Mouse (Mus musculus): ENCODE data around the gene Rpl36. TPM values are rescaled to one million over a fixed set of nuclear protein-coding genes. Genes with fewer than 3 reads are reported as not detected.

The Rpl36 gene
- polyA plus RNA-seq, 1 experiment from 2014 or later: 1,404 TPM

DNA sequence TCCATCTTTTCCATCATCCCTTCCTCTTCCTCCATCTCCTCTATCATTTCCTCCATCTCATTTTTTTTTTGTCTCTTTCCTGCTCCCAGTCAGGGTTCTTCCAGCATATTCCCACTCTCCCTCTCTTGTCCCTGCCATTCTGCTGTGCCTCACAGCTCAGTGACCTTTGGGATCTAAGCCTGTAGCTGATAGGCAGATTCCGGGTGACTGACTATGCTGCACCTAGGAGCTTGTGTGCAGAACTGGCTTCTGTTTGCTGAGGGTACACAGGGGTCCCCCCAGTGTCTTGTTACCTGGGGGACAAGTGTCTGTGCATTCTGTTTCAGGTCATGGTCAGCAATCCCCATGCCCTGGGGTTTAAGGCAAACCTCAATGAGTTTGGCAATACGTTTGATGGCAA is 41.6 kb downstream of the Rpl36 start:
- Histone ChIP-seq H3K4me3 (replicated peaks) (no peak overlapping the region), H3K36me3 (no peaks in the 10 kb centered on the region), H3K9me3 (replicated peaks) (no peaks in the 10 kb centered on the region), H3K9ac (no peak overlapping the region), H3K4me2 (no peak overlapping the region), H3K27ac (no peak overlapping the region), H3K4me1 (replicated peaks) (peaks cover 11% of the 10 kb centered on the region), H3K27me3 (0 out of 2 replicates have a peak, but pooled peaks cover 7% of the 10 kb centered on the region)
- ATAC-seq (ENCODE audit: low read depth) (no peak), DNase-seq (no peak)
- WGBS (ENCODE audit: insufficient replicate concordance): 49% methylated on average over 2 of the region's 2 CpGs

DNA sequence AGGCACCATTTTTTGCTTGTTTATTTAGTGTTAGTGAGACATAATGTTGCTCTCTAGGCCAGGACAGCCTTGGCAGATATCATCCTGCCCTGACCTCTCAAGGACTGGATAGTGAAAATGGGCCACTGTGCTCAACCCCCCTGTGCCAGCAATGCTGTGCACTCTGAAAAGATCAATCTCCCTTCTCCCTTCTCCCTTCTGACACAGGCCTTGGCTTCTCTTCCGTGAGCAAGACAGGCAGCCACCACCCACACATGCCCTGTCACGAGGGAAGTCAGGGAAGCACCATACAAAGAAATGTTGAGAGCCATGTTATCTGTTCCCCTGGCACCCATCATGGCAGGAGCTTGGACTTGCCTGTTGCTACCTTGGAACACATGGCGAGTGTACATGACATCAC is 42.1 kb downstream of the Rpl36 start:
- no peak overlapping the region for H3K9ac ChIP-seq
- peaks cover 11% of the 10 kb centered on the region for H3K4me1 ChIP-seq (replicated peaks)
- H3K27me3 ChIP-seq: 0 out of 2 replicates have a peak, but pooled peaks cover 7% of the 10 kb centered on the region
- no peak overlapping the region for H3K4me2 ChIP-seq
- no peak overlapping the region for H3K27ac ChIP-seq
- ATAC-seq (ENCODE audit: low read depth) (no peak), DNase-seq (no peak)
- H3K9me3 ChIP-seq (replicated peaks): no peaks in the 10 kb centered on the region
- 73% methylated on average over 3 of the region's 3 CpGs for WGBS (ENCODE audit: insufficient replicate concordance)
- H3K36me3 ChIP-seq: no peaks in the 10 kb centered on the region
- H3K4me3 ChIP-seq (replicated peaks): no peak overlapping the region

DNA sequence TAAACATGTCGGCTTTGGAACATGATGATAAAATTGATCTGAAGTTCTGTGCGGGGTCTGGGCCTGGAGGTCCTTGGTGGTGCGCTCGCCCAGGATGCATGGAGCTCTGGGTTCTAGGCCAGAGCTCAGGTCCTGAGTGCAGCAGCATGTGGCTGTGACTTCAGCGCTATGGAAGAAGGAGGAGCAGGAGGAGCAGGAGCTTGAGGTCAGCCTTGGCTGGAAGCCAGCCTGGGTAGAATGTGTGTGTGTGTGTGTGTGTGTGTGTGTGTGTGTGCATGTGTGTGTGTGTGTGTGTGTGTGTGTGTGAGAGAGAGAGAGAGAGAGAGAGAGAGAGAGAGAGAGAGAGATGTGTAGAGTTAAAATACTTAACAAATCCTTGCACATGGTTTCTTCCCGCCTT is 43.0 kb downstream of the Rpl36 start:
- Histone ChIP-seq H3K4me2 (no peak overlapping the region), H3K27ac (no peak overlapping the region), H3K4me3 (replicated peaks) (no peak overlapping the region), H3K36me3 (no peaks in the 10 kb centered on the region), H3K9me3 (replicated peaks) (no peaks in the 10 kb centered on the region), H3K4me1 (replicated peaks) (peaks cover 11% of the 10 kb centered on the region), H3K9ac (no peak overlapping the region), H3K27me3 (peaks cover 8% of the 10 kb centered on the region)
- WGBS (ENCODE audit: insufficient replicate concordance): 57% methylated on average over 6 of the region's 6 CpGs
- DNase-seq: no peak
- no peak for ATAC-seq (ENCODE audit: low read depth)

DNA sequence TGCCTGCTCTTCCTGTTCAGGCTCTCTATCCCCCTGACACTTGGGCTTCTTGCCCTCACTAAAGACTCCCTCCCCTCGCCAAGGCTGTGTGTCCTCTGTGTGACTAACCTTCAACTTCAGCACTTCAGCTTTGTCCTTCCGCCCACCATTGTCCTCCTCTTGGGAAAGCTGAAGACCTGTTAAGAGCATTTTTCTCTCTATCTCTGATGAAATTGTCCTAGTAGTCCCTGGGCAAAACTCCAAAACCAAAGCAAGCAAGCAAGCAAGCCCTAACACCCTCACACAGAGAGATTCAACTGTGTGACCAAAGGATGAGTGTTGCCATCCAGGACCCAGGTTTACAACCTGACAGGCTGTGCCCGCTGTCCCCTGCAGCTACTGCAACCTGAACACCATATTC is 50.4 kb downstream of the Rpl36 start:
- Histone ChIP-seq H3K27ac (no peak overlapping the region), H3K36me3 (no peaks in the 10 kb centered on the region), H3K9me3 (replicated peaks) (no peaks in the 10 kb centered on the region), H3K4me3 (replicated peaks) (no peak overlapping the region), H3K4me1 (replicated peaks) (peaks cover 11% of the 10 kb centered on the region), H3K9ac (no peak overlapping the region), H3K27me3 (peaks cover 55% of the 10 kb centered on the region), H3K4me2 (no peak overlapping the region)
- WGBS (ENCODE audit: insufficient replicate concordance): 49% methylated on average over 3 of the region's 3 CpGs
- DNase-seq: no peak
- no peak for ATAC-seq (ENCODE audit: low read depth)

Other genes starting within 250 kb of the Rpl36 start
- gene Ptprs, start 136.9 kb upstream of the Rpl36 start, polyA plus RNA-seq (2015; fragmentation: Nextera tagmentation; extraction: Ambion mirVana): 6.2 and 7.6 TPM in 2 replicates
- not detected in 2 replicates for gene Znrf4, start 101.0 kb upstream of the Rpl36 start, polyA plus RNA-seq (2015; fragmentation: Nextera tagmentation; extraction: Ambion mirVana)
- gene Gm20219, start 59.0 kb upstream of the Rpl36 start, polyA plus RNA-seq (2015; fragmentation: Nextera tagmentation; extraction: Ambion mirVana): 0.08 and 0.14 TPM in 2 replicates
- gene Safb2, start 28.8 kb upstream of the Rpl36 start, polyA plus RNA-seq (2015; fragmentation: Nextera tagmentation; extraction: Ambion mirVana): 37.5 and 40.7 TPM in 2 replicates
- gene Safb, start 28.6 kb upstream of the Rpl36 start, polyA plus RNA-seq (2015; fragmentation: Nextera tagmentation; extraction: Ambion mirVana): 44.4 and 59.7 TPM in 2 replicates
- 157 and 167 TPM in 2 replicates for gene 2410015M20Rik, start 3.6 kb upstream of the Rpl36 start, polyA plus RNA-seq (2015; fragmentation: Nextera tagmentation; extraction: Ambion mirVana)
- gene Lonp1, start 13.5 kb downstream of the Rpl36 start, polyA plus RNA-seq (2015; fragmentation: Nextera tagmentation; extraction: Ambion mirVana): 41.0 and 42.2 TPM in 2 replicates
- 0.37 and 0.64 TPM in 2 replicates for gene Catsperd, start 14.7 kb downstream of the Rpl36 start, polyA plus RNA-seq (2015; fragmentation: Nextera tagmentation; extraction: Ambion mirVana)
- 49.6 and 50.8 TPM in 2 replicates for gene Ranbp3, start 59.9 kb downstream of the Rpl36 start, polyA plus RNA-seq (2015; fragmentation: Nextera tagmentation; extraction: Ambion mirVana)
- gene Ndufa11, start 104.4 kb downstream of the Rpl36 start, polyA plus RNA-seq (2015; fragmentation: Nextera tagmentation; extraction: Ambion mirVana): 229 and 268 TPM in 2 replicates
- 2.6 and 3.2 TPM in 2 replicates for gene Vmac, start 104.6 kb downstream of the Rpl36 start, polyA plus RNA-seq (2015; fragmentation: Nextera tagmentation; extraction: Ambion mirVana)
- gene Nrtn, start 144.1 kb downstream of the Rpl36 start, polyA plus RNA-seq (2015; fragmentation: Nextera tagmentation; extraction: Ambion mirVana): 1.00 and 1.0 TPM in 2 replicates
- 17.2 and 17.5 TPM in 2 replicates for gene Dus3l, start 151.3 kb downstream of the Rpl36 start, polyA plus RNA-seq (2015; fragmentation: Nextera tagmentation; extraction: Ambion mirVana)
- 0.45 and 0.61 TPM in 2 replicates for gene Prr22, start 156.8 kb downstream of the Rpl36 start, polyA plus RNA-seq (2015; fragmentation: Nextera tagmentation; extraction: Ambion mirVana)
- 10.1 and 10.7 TPM in 2 replicates for gene Rfx2, start 217.6 kb downstream of the Rpl36 start, polyA plus RNA-seq (2015; fragmentation: Nextera tagmentation; extraction: Ambion mirVana)